Mouse (Mus musculus) thymus, postnatal 36 days (tissue): Measurements from ENCODE around the gene Uqcrq.
"Not testable (repeated sequence)": the region's sequence is repeated elsewhere in the genome, so short reads cannot be mapped to it uniquely, and the experiment has no call there.

Source experiments
- DNase-seq, 2 experiments: peaks; one replicate each; pipeline ENCODE4 v3.0.0; 2022; ENCODE audit warnings: mixed read lengths in 2 of 2

Uqcrq gene

GRCm38 (mm10) chr11:53451361-53451760 is 20.7 kb upstream of the Uqcrq start:
- DNase-seq, result no peak

GRCm38 (mm10) chr11:53450070-53450705 is 19.6 kb upstream of the Uqcrq start:
- peak; percentile 19 to 39 for DNase-seq

GRCm38 (mm10) chr11:53448529-53448928 is 17.9 kb upstream of the Uqcrq start:
- no peak for DNase-seq

- DNase-seq, result no peak
Observed at GRCm38 (mm10) chr11:53447996-53448395, 17.4 kb upstream of the Uqcrq start.

GRCm38 (mm10) chr11:53446183-53446582 is 15.6 kb upstream of the Uqcrq start:
- no peak for DNase-seq

- DNase-seq, result no peak
Observed at GRCm38 (mm10) chr11:53445562-53445961, 14.9 kb upstream of the Uqcrq start.

- peak; percentile 37 to 41 for DNase-seq
Observed at GRCm38 (mm10) chr11:53443861-53444260, 13.2 kb upstream of the Uqcrq start.

- peak; percentile 50 to 60 for DNase-seq
Observed at GRCm38 (mm10) chr11:53441921-53442320, 11.3 kb upstream of the Uqcrq start.

GRCm38 (mm10) chr11:53436338-53436737 is 5.7 kb upstream of the Uqcrq start:
- DNase-seq, result no peak

- no peak for DNase-seq
Observed at GRCm38 (mm10) chr11:53435504-53435903, 4.9 kb upstream of the Uqcrq start.

- DNase-seq, result no peak
Observed at GRCm38 (mm10) chr11:53433057-53433456, 2.4 kb upstream of the Uqcrq start.

GRCm38 (mm10) chr11:53431347-53432056 is 871 bp upstream of the Uqcrq start:
- no peak for DNase-seq

GRCm38 (mm10) chr11:53430300-53430669 is 346 bp downstream of the Uqcrq start:
- no peak for DNase-seq

GRCm38 (mm10) chr11:53429182-53429581 is 1.4 kb downstream of the Uqcrq start:
- no peak for DNase-seq

- DNase-seq, result no peak
Observed at GRCm38 (mm10) chr11:53428716-53429057, 1.9 kb downstream of the Uqcrq start.

GRCm38 (mm10) chr11:53427993-53428715 is 2.5 kb downstream of the Uqcrq start:
- DNase-seq, result no peak

- DNase-seq, result not testable (repeated sequence)
Observed at GRCm38 (mm10) chr11:53426914-53427313, 3.7 kb downstream of the Uqcrq start.

- no peak for DNase-seq
Observed at GRCm38 (mm10) chr11:53425711-53426255, 4.8 kb downstream of the Uqcrq start.

GRCm38 (mm10) chr11:53425251-53425650 is 5.4 kb downstream of the Uqcrq start:
- DNase-seq, result no peak

- DNase-seq, result no peak
Observed at GRCm38 (mm10) chr11:53424826-53425225, 5.8 kb downstream of the Uqcrq start.

GRCm38 (mm10) chr11:53423036-53423435 is 7.6 kb downstream of the Uqcrq start, which contains the start of gene Leap2:
Leap2 (minus strand) TSS chr11:53423170.
- no peak for DNase-seq

- DNase-seq, result no peak
Observed at GRCm38 (mm10) chr11:53418048-53418447, 12.6 kb downstream of the Uqcrq start.

GRCm38 (mm10) chr11:53413871-53414270 is 16.8 kb downstream of the Uqcrq start:
- no peak for DNase-seq

GRCm38 (mm10) chr11:53411738-53412137 is 18.9 kb downstream of the Uqcrq start:
- DNase-seq, result no peak
